Mouse (Mus musculus) embryonic fibroblast, embryonic 13.5 days (primary cell): ENCODE data around the gene Mrm3.

Experiments used
- CTCF ChIP-seq: IDR thresholded peaks from 2 replicates; pipeline ENCODE4 v1.5.1; 2011; ENCODE audit warnings: mild to moderate bottlenecking, control low read depth, low read length, moderate library complexity, borderline replicate concordance; ENCODE audit not compliant: insufficient read depth
- POLR2A ChIP-seq: IDR thresholded peaks from 2 replicates; pipeline ENCODE4 v1.6.1; 2011; ENCODE audit warnings: low read depth, mild to moderate bottlenecking, control low read depth, low read length, moderate library complexity

GRCm38 (mm10) chr11:76292398-76292797 lies 48.9 kb downstream of the Mrm3 start:
- TF ChIP-seq POLR2A (no peak), CTCF (no peak)
